Mouse (Mus musculus): Measurements from ENCODE around the gene Ttc14. TPM values are rescaled to one million over a fixed set of nuclear protein-coding genes. Genes with fewer than 3 reads are reported as not detected.

Gene Ttc14
- polyA plus RNA-seq, 1 experiment from 2014 or later, result 65.4 TPM

DNA sequence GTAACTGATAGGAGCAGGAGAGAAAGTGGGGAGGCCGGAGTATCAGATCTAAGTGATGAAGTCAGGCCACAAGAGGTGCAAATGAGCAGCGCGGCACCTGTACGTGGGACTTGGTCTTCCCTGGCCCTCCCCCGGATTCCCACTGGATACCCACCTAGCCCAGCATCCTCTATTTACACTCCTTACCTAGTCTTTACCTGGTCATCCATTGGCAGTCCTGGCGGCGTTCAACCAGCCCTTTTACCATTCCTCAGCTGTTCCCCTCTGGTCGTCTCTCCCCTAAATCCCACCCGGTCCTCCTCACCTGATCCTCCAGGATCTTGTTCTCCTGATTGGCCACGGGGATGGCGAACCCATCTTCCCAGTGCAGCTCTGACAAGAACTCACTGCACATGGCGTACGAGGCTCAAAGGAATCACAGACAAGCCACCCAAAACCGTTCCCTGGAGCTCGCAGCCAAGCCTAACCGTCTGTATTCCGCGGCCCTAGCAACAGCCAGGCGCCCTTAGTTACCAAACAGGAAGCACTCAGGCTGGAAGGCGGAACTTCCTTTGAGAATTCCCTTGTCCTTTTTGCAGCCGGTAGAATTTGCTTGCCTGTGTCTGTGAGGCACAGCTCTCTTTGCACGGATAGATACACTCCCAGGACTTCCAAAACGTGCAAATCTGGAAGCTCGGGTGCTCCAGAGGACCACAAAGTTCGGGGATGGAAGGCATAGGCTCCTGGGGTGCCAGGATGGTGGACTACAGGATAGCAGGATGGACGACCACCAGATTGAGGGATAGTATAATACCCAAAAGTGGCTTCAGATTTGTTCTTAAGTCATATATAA is 44.4 kb downstream of the Ttc14 start, which contains the start of gene Ccdc39:
TSS of gene Ccdc39 (minus strand) at position 510 of the 832 bp plus-strand sequence.
- ATAC-seq (replicated peaks; ENCODE audit: low FRiP score, low TSS enrichment, low read depth) (peak; percentile 86), DNase-seq (ENCODE audit: low spot score) (peak; percentile 81)
- Histone ChIP-seq H3K27ac (ENCODE audit: low read depth) (no peak within 1 kb of the TSS), H3K4me1 (replicated peaks; ENCODE audit: control insufficient read depth, insufficient read depth, low read length) (no peaks in the 10 kb centered on the region), H3K36me3 (ENCODE audit: control insufficient read depth, insufficient read depth, low read length) (no peaks in the 10 kb centered on the region), H3K9me3 (ENCODE audit: control insufficient read depth, low read length) (no peaks in the 10 kb centered on the region), H3K4me2 (ENCODE audit: low read length) (peak within 1 kb of the TSS; percentile 93), H3K9ac (ENCODE audit: low read length) (peak within 1 kb of the TSS; percentile 48), H3K4me3 (ENCODE audit: low read depth, low read length) (peak within 1 kb of the TSS; percentile 51), H3K27me3 (replicated peaks; ENCODE audit: control insufficient read depth, insufficient read depth, low read length) (no peaks in the 10 kb centered on the region)
- WGBS, result 5% methylated on average over 26 of the region's 26 CpGs

DNA sequence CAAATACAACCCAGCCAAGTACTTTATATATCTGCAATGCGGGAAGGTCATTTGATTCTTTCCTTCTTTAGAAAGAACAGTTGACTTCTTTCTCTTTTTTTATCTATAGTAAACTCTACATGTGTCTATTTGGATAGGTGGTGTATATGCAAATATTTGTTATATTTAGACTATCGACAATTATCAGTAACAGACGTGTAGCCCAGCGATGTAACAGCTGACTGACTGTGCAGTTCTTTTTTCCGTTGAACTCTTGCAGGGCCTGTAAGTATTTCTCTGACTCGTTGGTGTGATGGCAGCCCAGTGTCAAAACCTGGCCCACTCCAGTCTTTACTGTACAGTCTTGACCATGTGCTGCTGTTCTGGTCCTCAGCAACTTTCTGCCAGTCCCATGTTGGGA is 47.0 kb downstream of the Ttc14 start:
- H3K4me2 ChIP-seq (ENCODE audit: low read length), result no peak overlapping the region
- no peaks in the 10 kb centered on the region for H3K27me3 ChIP-seq (replicated peaks; ENCODE audit: control insufficient read depth, insufficient read depth, low read length)
- no peaks in the 10 kb centered on the region for H3K36me3 ChIP-seq (ENCODE audit: control insufficient read depth, insufficient read depth, low read length)
- no peak overlapping the region for H3K9ac ChIP-seq (ENCODE audit: low read length)
- no peaks in the 10 kb centered on the region for H3K4me1 ChIP-seq (replicated peaks; ENCODE audit: control insufficient read depth, insufficient read depth, low read length)
- DNase-seq (ENCODE audit: low spot score) (no peak), ATAC-seq (replicated peaks; ENCODE audit: low FRiP score, low TSS enrichment, low read depth) (no peak)
- H3K4me3 ChIP-seq (ENCODE audit: low read depth, low read length), result no peak overlapping the region
- no peak overlapping the region for H3K27ac ChIP-seq (ENCODE audit: low read depth)
- WGBS, result 81% methylated on average over 6 of the region's 6 CpGs
- H3K9me3 ChIP-seq (ENCODE audit: control insufficient read depth, low read length), result no peaks in the 10 kb centered on the region

DNA sequence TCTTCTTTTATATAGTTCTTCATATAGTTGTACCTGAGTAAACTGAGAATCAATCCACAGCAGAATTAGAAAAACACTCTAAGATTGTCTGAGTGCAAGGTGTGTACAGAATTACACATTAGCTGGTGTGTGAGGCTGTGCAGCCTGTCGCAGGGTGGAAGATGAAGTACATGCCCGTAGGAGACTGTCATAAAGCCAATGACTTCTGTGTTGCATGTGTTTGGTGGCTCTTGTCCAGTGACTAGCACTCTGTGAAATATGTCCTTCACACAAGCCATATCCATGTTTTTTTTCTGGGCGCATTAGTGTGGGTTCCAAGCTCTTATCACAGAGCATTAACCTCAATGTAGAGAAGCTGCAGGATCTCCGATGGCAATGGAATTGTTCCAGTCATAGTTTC is 51.2 kb downstream of the Ttc14 start:
- no peak overlapping the region for H3K27ac ChIP-seq (ENCODE audit: low read depth)
- H3K4me1 ChIP-seq (replicated peaks; ENCODE audit: control insufficient read depth, insufficient read depth, low read length), result no peaks in the 10 kb centered on the region
- DNase-seq (ENCODE audit: low spot score) (no peak), ATAC-seq (replicated peaks; ENCODE audit: low FRiP score, low TSS enrichment, low read depth) (no peak)
- H3K4me3 ChIP-seq (ENCODE audit: low read depth, low read length), result no peak overlapping the region
- H3K4me2 ChIP-seq (ENCODE audit: low read length), result no peak overlapping the region
- WGBS, result 90% methylated on average over 4 of the region's 4 CpGs
- no peak overlapping the region for H3K9ac ChIP-seq (ENCODE audit: low read length)
- no peaks in the 10 kb centered on the region for H3K27me3 ChIP-seq (replicated peaks; ENCODE audit: control insufficient read depth, insufficient read depth, low read length)
- no peaks in the 10 kb centered on the region for H3K36me3 ChIP-seq (ENCODE audit: control insufficient read depth, insufficient read depth, low read length)
- no peaks in the 10 kb centered on the region for H3K9me3 ChIP-seq (ENCODE audit: control insufficient read depth, low read length)

DNA sequence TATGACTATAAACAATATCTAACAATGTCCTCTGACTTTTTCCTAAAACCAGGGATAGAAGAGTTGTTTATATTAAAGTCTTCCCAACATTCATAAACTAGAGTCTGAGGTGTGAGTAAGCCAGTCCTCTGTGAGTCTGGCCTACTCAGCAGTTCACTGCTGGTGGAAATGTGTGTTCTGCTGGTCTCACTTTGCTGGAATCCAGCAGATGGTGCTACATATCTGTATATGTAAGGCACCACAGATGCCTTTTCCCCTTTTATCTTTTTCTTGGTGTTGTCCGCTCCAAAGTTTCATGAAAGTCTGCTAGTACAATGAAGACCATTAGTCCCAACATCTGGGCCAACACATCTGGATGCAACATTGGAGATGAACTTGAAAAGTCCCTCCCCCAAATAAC is 53.4 kb downstream of the Ttc14 start:
- H3K27me3 ChIP-seq (replicated peaks; ENCODE audit: control insufficient read depth, insufficient read depth, low read length), result no peaks in the 10 kb centered on the region
- no peaks in the 10 kb centered on the region for H3K9me3 ChIP-seq (ENCODE audit: control insufficient read depth, low read length)
- DNase-seq (ENCODE audit: low spot score) (no peak), ATAC-seq (replicated peaks; ENCODE audit: low FRiP score, low TSS enrichment, low read depth) (no peak)
- no peaks in the 10 kb centered on the region for H3K4me1 ChIP-seq (replicated peaks; ENCODE audit: control insufficient read depth, insufficient read depth, low read length)
- H3K36me3 ChIP-seq (ENCODE audit: control insufficient read depth, insufficient read depth, low read length), result no peaks in the 10 kb centered on the region
- no peak overlapping the region for H3K4me3 ChIP-seq (ENCODE audit: low read depth, low read length)
- H3K27ac ChIP-seq (ENCODE audit: low read depth), result no peak overlapping the region
- no peak overlapping the region for H3K9ac ChIP-seq (ENCODE audit: low read length)
- WGBS, result 71% methylated on average over 1 of the region's 1 CpGs
- H3K4me2 ChIP-seq (ENCODE audit: low read length), result no peak overlapping the region

DNA sequence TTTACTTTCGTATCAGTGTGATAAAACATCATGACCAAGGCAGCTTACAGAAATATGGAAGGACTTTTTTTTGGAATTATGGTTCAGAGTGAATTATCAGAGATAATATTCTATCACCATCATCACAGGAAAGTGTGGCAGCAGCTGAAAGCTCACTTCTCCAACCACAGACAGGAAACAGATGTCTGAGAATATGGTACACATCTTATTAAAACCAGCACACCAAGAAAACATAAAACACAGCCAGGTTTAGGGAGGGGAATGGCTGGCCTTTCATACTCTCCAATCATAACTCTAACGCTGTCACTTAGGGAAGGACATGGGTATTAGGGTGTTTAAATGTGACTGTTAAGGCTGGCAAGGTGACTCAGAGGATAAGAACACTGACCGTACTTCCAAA is 59.3 kb downstream of the Ttc14 start:
- ATAC-seq (replicated peaks; ENCODE audit: low FRiP score, low TSS enrichment, low read depth) (no peak), DNase-seq (ENCODE audit: low spot score) (no peak)
- Histone ChIP-seq H3K9ac (ENCODE audit: low read length) (no peak overlapping the region), H3K36me3 (ENCODE audit: control insufficient read depth, insufficient read depth, low read length) (no peaks in the 10 kb centered on the region), H3K4me3 (ENCODE audit: low read depth, low read length) (no peak overlapping the region), H3K9me3 (ENCODE audit: control insufficient read depth, low read length) (no peaks in the 10 kb centered on the region), H3K4me1 (replicated peaks; ENCODE audit: control insufficient read depth, insufficient read depth, low read length) (no peaks in the 10 kb centered on the region), H3K27ac (ENCODE audit: low read depth) (no peak overlapping the region), H3K4me2 (ENCODE audit: low read length) (no peak overlapping the region), H3K27me3 (replicated peaks; ENCODE audit: control insufficient read depth, insufficient read depth, low read length) (no peaks in the 10 kb centered on the region)
- 90% methylated on average over 3 of the region's 3 CpGs for whole genome bisulfite sequencing

DNA sequence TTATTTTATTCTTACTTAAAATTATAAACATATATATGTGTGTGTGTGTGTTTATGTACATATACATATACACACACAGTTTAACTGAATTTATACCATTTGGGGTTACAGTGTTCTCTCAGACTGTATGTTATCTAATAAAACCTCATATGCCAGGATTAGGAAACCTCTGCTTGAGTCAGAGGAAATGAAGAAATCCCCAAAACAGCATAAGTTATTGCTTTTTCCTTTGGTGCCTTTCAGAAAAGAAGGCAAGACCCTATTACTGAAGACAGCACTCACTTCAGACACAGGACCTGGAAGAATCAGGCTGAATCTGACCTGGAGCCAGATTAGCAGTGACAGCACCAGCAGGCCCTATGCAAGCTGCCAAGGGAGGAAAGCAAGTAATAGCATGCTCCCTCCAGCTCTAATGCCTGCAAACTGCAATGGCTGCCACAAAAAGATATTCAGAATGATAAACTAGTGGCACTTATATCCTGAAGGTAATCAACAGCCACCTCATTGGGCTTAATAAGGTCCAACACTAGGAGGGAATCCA is 64.4 kb downstream of the Ttc14 start:
- H3K4me3 ChIP-seq (ENCODE audit: low read depth, low read length), result no peak overlapping the region
- H3K27me3 ChIP-seq (replicated peaks; ENCODE audit: control insufficient read depth, insufficient read depth, low read length), result no peaks in the 10 kb centered on the region
- ATAC-seq (replicated peaks; ENCODE audit: low FRiP score, low TSS enrichment, low read depth) (no peak), DNase-seq (ENCODE audit: low spot score) (no peak)
- no peak overlapping the region for H3K4me2 ChIP-seq (ENCODE audit: low read length)
- no peaks in the 10 kb centered on the region for H3K36me3 ChIP-seq (ENCODE audit: control insufficient read depth, insufficient read depth, low read length)
- H3K4me1 ChIP-seq (replicated peaks; ENCODE audit: control insufficient read depth, insufficient read depth, low read length), result no peaks in the 10 kb centered on the region
- H3K27ac ChIP-seq (ENCODE audit: low read depth), result no peak overlapping the region
- no peaks in the 10 kb centered on the region for H3K9me3 ChIP-seq (ENCODE audit: control insufficient read depth, low read length)
- H3K9ac ChIP-seq (ENCODE audit: low read length), result no peak overlapping the region

Other genes starting within 250 kb of the Ttc14 start
- gene Ccdc39, start 44.5 kb downstream of the Ttc14 start, polyA plus RNA-seq (2014; fragmentation: Nextera tagmentation; extraction: Ambion mirVana), result 2.9 and 3.0 TPM in 2 replicates
- 53.6 and 55.0 TPM in 2 replicates for gene Fxr1, start 220.1 kb downstream of the Ttc14 start, polyA plus RNA-seq (2014; fragmentation: Nextera tagmentation; extraction: Ambion mirVana)

Data from intestine, embryonic 14.5 days (tissue).